Mouse (Mus musculus): Measurements from ENCODE around the gene Pja2. TPM values are rescaled to one million over a fixed set of nuclear protein-coding genes. Genes with fewer than 3 reads are reported as not detected.
A peak's percentile ranks its signal among the peaks of the same experiment; 100 is the strongest.
"Not testable (repeated sequence)": the region's sequence is repeated elsewhere in the genome, so short reads cannot be mapped to it uniquely, and the experiment has no call there.

Pja2 gene
- polyA plus RNA-seq, 1 experiment from 2014 or later: 84.6 TPM

DNA sequence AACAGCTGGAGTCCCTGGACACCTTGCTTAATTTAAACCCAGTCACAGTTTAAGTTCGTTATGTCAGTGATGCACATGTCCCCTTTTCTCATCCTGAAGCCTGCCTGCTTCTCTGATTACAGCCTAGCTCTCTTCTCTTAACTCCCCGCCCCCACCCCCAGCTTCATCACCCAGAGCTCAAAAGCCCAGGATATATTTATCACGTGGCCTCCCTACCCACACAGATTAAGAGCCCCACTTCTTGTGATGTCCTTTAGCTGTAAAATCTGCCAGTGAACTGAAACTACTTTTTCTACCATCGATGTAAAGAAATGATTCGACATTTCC lies 1.0 kb upstream of the Pja2 start:
- peak overlapping the region; percentile 81 for H3K4me2 ChIP-seq (replicated peaks)
- WGBS: 24% methylated on average over 5 of the region's 5 CpGs
- peak overlapping the region; percentile 70 for H3K9ac ChIP-seq
- no peak for ATAC-seq (ENCODE audit: low FRiP score, low read depth)
- H3K9me3 ChIP-seq: no peaks in the 10 kb centered on the region
- H3K27ac ChIP-seq: peak overlapping the region; percentile 83
- peaks cover 2% of the 10 kb centered on the region; the same call in 1 of the 2 replicates for H3K36me3 ChIP-seq
- peak overlapping the region; percentile 97 for H3K4me3 ChIP-seq
- no peaks in the 10 kb centered on the region for H3K27me3 ChIP-seq
- peaks cover 12% of the 10 kb centered on the region for H3K4me1 ChIP-seq

DNA sequence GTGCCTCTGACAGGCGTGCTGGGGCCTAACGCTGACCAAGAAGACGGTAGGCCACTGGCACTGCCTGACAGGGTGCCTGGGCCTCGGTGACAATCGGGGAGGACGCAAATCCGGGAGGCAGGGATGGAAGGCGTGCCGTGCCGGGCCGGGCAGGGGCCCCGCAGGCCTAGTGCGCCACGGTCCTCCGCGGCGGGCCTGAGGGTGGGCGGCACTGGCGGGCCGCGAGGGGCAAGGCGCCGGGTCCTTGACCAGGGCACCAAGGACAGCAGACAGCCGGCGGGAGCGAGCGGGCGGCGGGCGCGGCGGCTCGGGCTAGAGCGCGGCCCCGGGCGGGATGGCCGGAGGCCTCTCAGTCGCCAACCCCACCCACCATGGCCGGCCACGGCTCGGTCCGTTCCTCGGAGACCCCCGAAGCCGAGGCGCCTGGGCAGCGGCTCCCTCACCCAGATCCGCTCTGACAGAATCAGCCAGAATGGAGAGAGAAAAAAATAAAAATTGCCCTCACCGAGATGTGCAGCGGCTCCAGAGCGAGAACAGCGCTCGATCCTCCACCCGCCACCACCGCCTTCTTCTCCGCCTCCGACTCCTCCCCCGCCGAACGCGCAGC lies 322 bp downstream of the Pja2 start:
- H3K27ac ChIP-seq: peak overlapping the region; percentile 97
- under 1% methylated on average over 52 of the region's 62 CpGs for WGBS
- H3K36me3 ChIP-seq: peaks cover 2% of the 10 kb centered on the region; the same call in 1 of the 2 replicates
- peaks cover 12% of the 10 kb centered on the region for H3K4me1 ChIP-seq
- no peaks in the 10 kb centered on the region for H3K27me3 ChIP-seq
- no peak; the same call in 1 of the 2 replicates for ATAC-seq (ENCODE audit: low FRiP score, low read depth)
- no peaks in the 10 kb centered on the region for H3K9me3 ChIP-seq
- H3K4me3 ChIP-seq: peak overlapping the region; percentile 97
- H3K4me2 ChIP-seq (replicated peaks): peak overlapping the region; percentile 63
- H3K9ac ChIP-seq: peak overlapping the region; percentile 98

DNA sequence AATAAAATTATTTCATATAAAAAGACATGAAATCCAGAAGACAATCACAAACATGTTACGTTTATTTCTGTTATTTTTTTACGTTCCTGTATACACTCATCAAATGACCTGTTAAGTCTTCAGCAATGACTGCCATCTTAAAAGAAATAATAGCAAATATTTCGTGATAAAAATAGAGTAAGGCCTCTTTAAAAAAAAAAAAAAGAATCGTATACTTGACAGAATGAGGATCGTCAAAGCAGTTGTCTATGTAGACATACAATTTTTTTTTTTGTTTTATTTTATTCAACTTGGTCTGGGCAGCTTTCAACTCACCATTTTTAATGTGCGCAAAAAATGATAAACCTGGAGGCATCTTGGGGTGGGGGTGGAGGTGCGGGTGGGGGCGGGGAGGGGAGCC lies 831 bp downstream of the Pja2 start:
- no peak for ATAC-seq (ENCODE audit: low FRiP score, low read depth)
- peaks cover 12% of the 10 kb centered on the region for H3K4me1 ChIP-seq
- H3K36me3 ChIP-seq: peaks cover 2% of the 10 kb centered on the region; the same call in 1 of the 2 replicates
- peak overlapping the region; percentile 97 for H3K4me3 ChIP-seq
- peak overlapping the region; percentile 63 for H3K4me2 ChIP-seq (replicated peaks)
- peak overlapping the region; percentile 98 for H3K9ac ChIP-seq
- no peaks in the 10 kb centered on the region for H3K27me3 ChIP-seq
- no peaks in the 10 kb centered on the region for H3K9me3 ChIP-seq
- H3K27ac ChIP-seq: peak overlapping the region; percentile 97
- 17% methylated on average over 8 of the region's 8 CpGs for WGBS

DNA sequence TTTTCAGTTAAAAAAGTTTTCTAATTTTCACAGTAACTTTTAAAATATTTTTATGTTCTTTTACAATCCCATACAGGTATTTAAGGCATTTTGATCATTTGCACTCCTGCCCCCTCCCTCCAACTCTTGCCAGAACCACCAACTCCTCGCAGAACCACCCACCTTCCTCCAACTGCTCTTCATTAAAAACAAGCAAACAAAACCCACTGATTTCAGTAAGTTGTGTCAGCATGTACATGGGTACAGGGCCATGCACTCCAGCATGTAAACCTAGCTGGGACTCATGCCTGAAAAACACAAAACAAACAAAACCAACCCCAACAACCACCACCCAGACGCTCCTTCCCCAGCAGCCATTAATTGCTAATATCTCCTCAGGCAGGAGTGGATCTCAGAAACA lies 7.2 kb downstream of the Pja2 start:
- Histone ChIP-seq H3K4me2 (replicated peaks) (no peak overlapping the region), H3K9ac (no peak overlapping the region), H3K36me3 (peaks cover 2% of the 10 kb centered on the region; the same call in 1 of the 2 replicates), H3K4me3 (no peak overlapping the region), H3K27me3 (no peaks in the 10 kb centered on the region), H3K9me3 (no peaks in the 10 kb centered on the region), H3K4me1 (peaks cover 5% of the 10 kb centered on the region; the same call in 1 of the 2 replicates), H3K27ac (no peak overlapping the region)
- no peak for ATAC-seq (ENCODE audit: low FRiP score, low read depth)
- 60% methylated on average over 2 of the region's 2 CpGs for WGBS

DNA sequence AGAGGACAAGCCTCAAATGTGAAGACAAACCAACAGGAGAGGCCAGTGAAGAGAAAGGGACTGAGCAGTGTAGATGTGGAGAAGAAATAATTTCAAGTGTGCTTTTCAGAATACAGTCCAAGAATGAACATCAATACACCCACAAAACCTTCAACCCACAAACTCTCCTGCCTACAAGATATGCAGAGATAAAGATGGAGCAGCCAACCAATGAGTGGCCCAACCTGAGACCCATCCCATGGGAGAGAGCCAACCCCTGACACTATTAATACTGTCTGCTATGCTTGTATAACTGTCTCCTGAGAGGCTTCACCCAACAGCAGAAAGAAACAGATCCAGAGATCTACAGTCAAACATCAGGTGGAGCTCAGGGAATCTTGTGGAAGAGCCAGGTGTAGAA lies 16.3 kb downstream of the Pja2 start:
- ATAC-seq (ENCODE audit: low FRiP score, low read depth): no peak
- 0 out of 2 replicates have a peak, but pooled peaks cover 4% of the 10 kb centered on the region for H3K4me1 ChIP-seq
- peaks cover 14% of the 10 kb centered on the region for H3K36me3 ChIP-seq
- no peak overlapping the region for H3K9ac ChIP-seq
- no peak overlapping the region for H3K27ac ChIP-seq
- H3K4me3 ChIP-seq: no peak overlapping the region
- H3K27me3 ChIP-seq: no peaks in the 10 kb centered on the region
- H3K4me2 ChIP-seq (replicated peaks): no peak overlapping the region
- H3K9me3 ChIP-seq: no peaks in the 10 kb centered on the region

DNA sequence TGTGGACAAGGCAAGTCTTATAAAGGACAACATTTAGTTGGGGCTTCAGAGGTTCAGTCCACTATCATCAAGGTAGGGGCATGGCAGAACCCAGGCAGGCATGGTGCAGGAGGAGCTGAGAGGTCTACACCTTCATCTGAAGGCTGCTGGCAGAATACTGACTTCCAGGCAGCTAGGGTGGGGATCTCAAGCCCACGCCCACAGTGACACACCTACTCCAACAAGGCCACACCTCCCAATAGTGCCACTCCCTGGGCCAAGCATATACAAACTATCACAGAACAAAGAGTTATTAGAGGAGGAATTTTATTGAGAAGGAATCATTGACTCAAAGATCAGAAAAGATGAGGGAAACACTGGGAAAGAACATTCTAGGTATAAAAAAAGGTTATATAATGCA lies 17.2 kb downstream of the Pja2 start:
- not testable (repeated sequence) for H3K27me3 ChIP-seq; H3K4me1 ChIP-seq; H3K9me3 ChIP-seq; ATAC-seq (ENCODE audit: low FRiP score, low read depth); H3K4me3 ChIP-seq; H3K27ac ChIP-seq; H3K9ac ChIP-seq; H3K4me2 ChIP-seq (replicated peaks)
- H3K36me3 ChIP-seq: peaks cover 14% of the 10 kb centered on the region
- WGBS: 87% methylated on average over 1 of the region's 1 CpGs

DNA sequence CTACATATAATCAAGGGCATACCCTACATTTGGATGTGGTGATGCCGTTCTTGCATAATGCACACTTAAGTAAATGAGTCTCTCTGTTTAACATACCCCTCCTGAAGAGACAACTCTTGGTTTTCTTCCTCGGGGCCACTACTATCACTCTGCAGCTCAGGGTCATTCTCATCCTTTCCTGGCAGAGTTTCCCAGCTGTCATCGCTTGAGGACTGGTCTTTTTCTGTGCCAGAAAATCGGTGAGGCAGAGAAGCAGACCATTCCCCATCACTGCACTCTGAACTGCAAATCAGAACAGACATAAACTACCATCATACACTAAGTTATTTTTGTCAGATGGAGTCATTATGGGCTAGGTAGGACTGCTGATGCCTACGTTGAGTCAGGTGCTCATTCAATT lies 34.1 kb downstream of the Pja2 start:
- H3K4me1 ChIP-seq: no peaks in the 10 kb centered on the region
- H3K27ac ChIP-seq: no peak overlapping the region
- WGBS: 92% methylated on average over 5 of the region's 5 CpGs
- H3K9ac ChIP-seq: no peak overlapping the region
- peaks cover 31% of the 10 kb centered on the region for H3K36me3 ChIP-seq
- no peak overlapping the region for H3K4me2 ChIP-seq (replicated peaks)
- no peaks in the 10 kb centered on the region for H3K27me3 ChIP-seq
- no peak for ATAC-seq (ENCODE audit: low FRiP score, low read depth)
- no peaks in the 10 kb centered on the region for H3K9me3 ChIP-seq
- H3K4me3 ChIP-seq: no peak overlapping the region

DNA sequence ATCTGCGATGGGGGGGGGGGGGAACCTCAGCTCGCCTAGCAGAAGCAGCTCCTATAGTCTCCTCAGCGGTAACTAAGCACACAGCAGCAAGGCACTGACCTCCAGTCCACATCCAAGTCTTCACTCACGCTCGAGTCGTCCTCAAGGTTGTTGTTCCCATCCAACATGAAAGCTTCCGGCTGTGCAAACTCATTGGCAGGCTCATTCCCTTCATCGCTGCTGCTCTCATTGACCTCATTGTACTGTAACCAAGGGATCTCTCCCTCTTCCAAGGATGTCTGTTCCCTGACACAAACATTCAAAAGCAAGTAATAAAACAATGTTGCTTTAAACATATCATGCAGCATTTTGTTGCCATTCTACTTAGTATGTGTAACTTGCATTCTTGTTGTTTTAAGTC lies 39.0 kb downstream of the Pja2 start:
- Histone ChIP-seq H3K36me3 (peaks cover 38% of the 10 kb centered on the region), H3K27me3 (no peaks in the 10 kb centered on the region)
- 93% methylated on average over 8 of the region's 8 CpGs for WGBS

DNA sequence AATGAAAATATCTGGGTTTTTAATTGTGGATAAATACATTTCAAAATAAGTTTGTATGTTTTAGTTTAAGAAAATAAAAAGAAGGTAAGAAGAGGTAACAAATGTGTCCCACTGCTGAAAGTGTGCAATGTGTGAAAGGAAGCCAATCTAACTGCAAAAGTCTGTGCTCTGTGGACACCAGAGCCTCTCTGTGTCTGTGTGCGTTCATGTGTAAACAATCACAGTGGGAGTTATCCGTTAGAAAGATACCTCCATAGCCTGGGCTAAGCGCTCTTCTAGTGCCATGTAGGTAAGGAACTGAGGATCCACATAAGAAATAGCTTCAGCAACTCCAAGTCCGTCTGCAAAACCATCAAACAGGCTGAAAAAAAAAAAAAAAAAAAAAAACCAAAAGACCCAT lies 42.0 kb downstream of the Pja2 start:
- ATAC-seq (ENCODE audit: low FRiP score, low read depth): no peak
- Histone ChIP-seq H3K9me3 (no peaks in the 10 kb centered on the region), H3K36me3 (peaks cover 57% of the 10 kb centered on the region), H3K4me2 (replicated peaks) (no peak overlapping the region), H3K9ac (no peak overlapping the region), H3K27ac (no peak overlapping the region), H3K4me1 (no peaks in the 10 kb centered on the region), H3K4me3 (no peak overlapping the region), H3K27me3 (no peaks in the 10 kb centered on the region)
- 79% methylated on average over 4 of the region's 4 CpGs for WGBS

More for the DNA sequence above, 39.0 kb downstream of the Pja2 start:
- no peak overlapping the region for H3K27ac ChIP-seq
- no peak overlapping the region for H3K4me3 ChIP-seq
- no peaks in the 10 kb centered on the region for H3K4me1 ChIP-seq
- H3K9me3 ChIP-seq: no peaks in the 10 kb centered on the region
- no peak for ATAC-seq (ENCODE audit: low FRiP score, low read depth)
- no peak overlapping the region for H3K4me2 ChIP-seq (replicated peaks)
- H3K9ac ChIP-seq: no peak overlapping the region

DNA sequence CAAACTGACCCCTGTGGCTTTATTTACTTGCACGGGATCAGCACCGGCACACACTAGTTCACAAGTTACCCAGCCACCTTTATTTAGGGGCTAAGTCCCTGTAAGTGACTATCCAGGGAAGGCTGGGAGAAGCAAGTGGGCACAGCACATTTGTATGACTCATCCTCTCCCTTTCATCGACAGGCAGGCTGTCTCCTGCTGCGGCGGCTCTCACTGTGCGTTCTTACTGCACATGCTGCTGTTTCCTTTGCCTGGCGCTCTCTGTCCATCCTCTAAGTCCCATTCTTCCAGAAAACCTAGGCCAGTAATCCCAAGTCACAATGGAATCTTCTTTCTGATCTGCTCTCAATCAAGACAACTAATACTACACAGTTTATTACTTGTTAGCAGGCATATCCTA lies 43.7 kb downstream of the Pja2 start:
- Histone ChIP-seq H3K4me2 (replicated peaks) (no peak overlapping the region), H3K9ac (no peak overlapping the region), H3K27me3 (no peaks in the 10 kb centered on the region), H3K36me3 (peaks cover 60% of the 10 kb centered on the region), H3K4me1 (no peaks in the 10 kb centered on the region), H3K4me3 (no peak overlapping the region), H3K27ac (no peak overlapping the region), H3K9me3 (no peaks in the 10 kb centered on the region)
- WGBS: 87% methylated on average over 7 of the region's 7 CpGs
- ATAC-seq (ENCODE audit: low FRiP score, low read depth): no peak

DNA sequence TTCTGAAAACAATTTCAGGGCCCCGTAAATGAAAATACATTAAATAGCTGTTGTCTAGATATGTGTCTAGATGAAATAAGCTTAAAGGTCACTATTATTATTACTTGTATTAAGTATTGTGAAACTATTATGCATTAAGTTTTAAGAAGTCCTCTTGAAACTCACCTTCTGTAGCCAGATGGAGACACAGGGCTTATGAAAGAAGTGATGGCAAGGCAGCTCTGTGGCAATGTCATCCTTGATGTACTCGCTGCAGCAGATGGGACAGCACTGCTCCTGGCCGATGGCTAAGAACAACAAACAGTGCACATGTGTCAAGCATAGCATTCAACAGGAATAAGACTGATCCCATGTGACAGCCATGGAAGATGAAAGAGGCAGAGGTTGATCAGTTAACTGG lies 44.9 kb downstream of the Pja2 start:
- no peaks in the 10 kb centered on the region for H3K9me3 ChIP-seq
- H3K4me1 ChIP-seq: no peaks in the 10 kb centered on the region
- no peak overlapping the region for H3K9ac ChIP-seq
- H3K36me3 ChIP-seq: peaks cover 63% of the 10 kb centered on the region
- no peak for ATAC-seq (ENCODE audit: low FRiP score, low read depth)
- no peaks in the 10 kb centered on the region for H3K27me3 ChIP-seq
- H3K4me2 ChIP-seq (replicated peaks): no peak overlapping the region
- H3K4me3 ChIP-seq: no peak overlapping the region
- WGBS: 94% methylated on average over 3 of the region's 3 CpGs
- H3K27ac ChIP-seq: no peak overlapping the region

DNA sequence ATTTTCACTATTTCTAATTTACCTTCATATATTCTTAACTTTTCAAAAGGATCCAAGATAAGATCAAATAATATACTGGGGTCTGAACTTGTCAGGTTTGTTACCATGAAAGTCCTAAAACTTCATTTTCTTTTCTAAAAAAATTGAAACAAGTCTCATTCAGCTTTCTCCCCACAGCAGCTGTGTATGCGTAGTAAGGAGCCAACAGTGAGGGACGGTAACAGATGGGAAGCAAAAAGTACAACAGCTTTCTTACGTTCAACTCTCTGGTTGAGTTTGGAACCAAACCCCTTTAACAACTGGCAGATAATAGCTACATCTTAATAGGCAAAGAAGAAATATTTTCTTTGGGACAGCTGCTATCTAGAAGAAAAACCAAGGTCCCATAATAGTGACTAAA lies 50.3 kb downstream of the Pja2 start:
- H3K4me3 ChIP-seq; H3K4me1 ChIP-seq; H3K27ac ChIP-seq; H3K4me2 ChIP-seq (replicated peaks); H3K27me3 ChIP-seq; ATAC-seq (ENCODE audit: low FRiP score, low read depth); H3K9ac ChIP-seq; H3K9me3 ChIP-seq: not testable (repeated sequence)
- peaks cover 66% of the 10 kb centered on the region for H3K36me3 ChIP-seq
- WGBS: 78% methylated on average over 3 of the region's 3 CpGs

DNA sequence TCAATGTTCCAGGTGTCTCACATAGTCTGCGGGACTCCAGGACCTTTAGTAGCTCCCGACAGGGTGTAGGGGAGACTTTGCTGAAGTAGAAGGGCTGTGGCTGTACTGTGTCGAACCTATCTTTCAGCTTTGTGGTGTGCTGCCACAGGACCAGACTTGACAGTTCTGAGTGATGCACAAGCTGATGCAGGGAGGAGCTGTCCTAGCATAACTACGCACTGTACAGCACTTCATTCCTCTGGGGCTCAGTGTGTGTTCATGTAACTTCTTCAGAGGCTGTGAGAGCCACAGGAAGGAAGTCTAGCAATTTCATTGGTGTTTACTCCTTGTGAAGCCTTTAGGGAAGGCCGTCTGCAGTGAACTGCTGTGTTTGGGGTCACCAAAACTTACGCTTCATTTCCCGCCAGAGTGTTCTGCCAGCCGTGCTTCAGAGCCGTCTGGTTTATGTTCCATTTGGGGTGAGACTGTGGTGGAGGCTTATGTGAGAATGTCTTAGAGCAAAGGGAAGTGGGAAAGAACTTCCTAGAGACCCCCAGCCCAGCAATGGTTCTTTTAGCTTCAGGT lies 54.0 kb downstream of the Pja2 start:
- H3K27me3 ChIP-seq: no peaks in the 10 kb centered on the region
- peaks cover 33% of the 10 kb centered on the region for H3K36me3 ChIP-seq
- H3K4me1 ChIP-seq: peaks cover 8% of the 10 kb centered on the region; the same call in 1 of the 2 replicates
- ATAC-seq (ENCODE audit: low FRiP score, low read depth): no peak
- H3K9me3 ChIP-seq: no peaks in the 10 kb centered on the region
- H3K4me2 ChIP-seq (replicated peaks): no peak overlapping the region
- WGBS: 60% methylated on average over 9 of the region's 9 CpGs
- no peak overlapping the region for H3K4me3 ChIP-seq
- no peak overlapping the region for H3K9ac ChIP-seq
- no peak overlapping the region for H3K27ac ChIP-seq
